Mouse (Mus musculus): ENCODE measurements at regions not wholly inside any gene's neighbourhood (a gene's known extent, or its start where the extent isn't known, plus 50 kb on each side); places are given as distances from the start of the nearest gene placed in this dataset.

DNA sequence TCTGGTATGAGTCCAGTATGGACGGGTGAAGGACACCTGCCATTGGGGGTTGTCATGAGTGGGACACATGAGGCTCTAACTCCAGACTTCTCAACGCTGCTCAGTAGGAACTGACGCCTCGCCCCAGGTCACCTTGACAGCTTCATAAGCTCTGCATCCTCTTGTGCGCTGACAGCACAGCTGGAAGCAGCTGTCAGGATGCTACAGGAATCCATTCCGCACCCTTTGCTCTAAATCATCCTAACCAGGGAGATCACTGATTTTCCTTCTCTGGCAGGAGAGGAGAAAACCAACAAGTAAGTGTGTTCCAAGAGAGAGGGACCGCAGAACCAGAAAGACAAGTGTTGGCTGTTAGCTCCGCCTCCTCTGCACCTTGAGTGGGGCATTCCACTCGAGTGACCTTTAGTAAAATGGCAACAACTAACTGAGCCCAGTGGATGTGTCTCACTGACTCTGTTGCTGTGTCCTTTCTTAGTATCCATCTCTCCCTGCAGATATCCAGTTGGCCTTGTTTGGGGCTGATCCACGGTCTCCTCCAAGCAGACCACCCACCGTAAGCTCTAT lies 449.8 kb downstream of the Wdr11 start:
- DNase-seq, result no peak

DNA sequence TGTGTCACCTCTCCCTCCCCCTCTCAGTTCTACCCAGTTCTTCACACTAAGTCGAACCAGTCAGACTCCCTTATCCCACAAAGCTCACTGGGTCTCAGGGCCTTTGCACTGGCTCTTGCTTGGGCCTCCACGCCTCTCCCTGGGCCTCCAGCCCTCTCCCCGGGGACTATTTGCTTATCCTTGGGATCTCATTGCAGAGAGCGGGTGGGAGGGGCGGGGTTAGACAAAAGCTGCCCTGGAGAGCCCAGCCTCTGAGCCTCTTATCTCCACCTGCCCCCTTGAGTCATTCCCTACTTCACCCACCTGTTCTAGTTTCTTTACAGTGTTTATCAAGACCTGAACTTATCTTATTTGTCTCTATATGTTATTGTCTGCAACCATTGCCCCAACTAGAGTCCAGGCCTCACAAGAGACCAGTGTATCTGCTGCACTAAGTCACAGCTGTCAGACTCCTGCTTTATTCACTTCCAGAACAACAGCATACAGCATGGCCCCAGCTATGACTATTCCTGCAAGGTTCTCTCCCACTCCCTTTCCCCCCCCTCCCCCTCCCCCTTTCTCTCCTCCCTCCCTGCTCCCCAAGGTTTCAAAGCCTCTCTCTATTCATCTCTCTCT lies 450.7 kb downstream of the Wdr11 start:
- DNase-seq, result no peak

GRCm38 (mm10) chr7:130043397-130044234 lies 452.0 kb downstream of the Wdr11 start:
- peak; percentile 48 for DNase-seq

DNA sequence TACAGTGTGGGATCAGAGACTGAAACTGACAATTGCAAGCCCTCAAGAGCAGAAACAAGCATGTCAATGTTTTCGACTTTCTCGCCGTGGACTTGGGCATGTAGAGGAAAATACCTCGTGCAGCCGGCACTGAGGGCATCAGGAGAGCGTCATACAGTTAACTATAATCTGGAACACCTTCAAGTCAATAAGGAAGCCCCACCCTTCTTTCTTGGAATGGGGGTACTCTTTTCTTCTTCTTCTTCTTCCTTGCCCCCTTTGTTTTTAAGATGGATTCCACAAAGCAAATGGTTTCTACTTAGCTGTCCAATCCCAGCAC lies 452.5 kb downstream of the Wdr11 start:
- no peak for DNase-seq

- DNase-seq, result no peak
Measured at GRCm38 (mm10) chr7:130044581-130044980, 452.9 kb downstream of the Wdr11 start.

- DNase-seq, result no peak
Measured at GRCm38 (mm10) chr7:130046086-130046485, 454.4 kb downstream of the Wdr11 start.

GRCm38 (mm10) chr7:130047293-130048034 lies 455.8 kb downstream of the Wdr11 start:
- DNase-seq, result no peak

DNA sequence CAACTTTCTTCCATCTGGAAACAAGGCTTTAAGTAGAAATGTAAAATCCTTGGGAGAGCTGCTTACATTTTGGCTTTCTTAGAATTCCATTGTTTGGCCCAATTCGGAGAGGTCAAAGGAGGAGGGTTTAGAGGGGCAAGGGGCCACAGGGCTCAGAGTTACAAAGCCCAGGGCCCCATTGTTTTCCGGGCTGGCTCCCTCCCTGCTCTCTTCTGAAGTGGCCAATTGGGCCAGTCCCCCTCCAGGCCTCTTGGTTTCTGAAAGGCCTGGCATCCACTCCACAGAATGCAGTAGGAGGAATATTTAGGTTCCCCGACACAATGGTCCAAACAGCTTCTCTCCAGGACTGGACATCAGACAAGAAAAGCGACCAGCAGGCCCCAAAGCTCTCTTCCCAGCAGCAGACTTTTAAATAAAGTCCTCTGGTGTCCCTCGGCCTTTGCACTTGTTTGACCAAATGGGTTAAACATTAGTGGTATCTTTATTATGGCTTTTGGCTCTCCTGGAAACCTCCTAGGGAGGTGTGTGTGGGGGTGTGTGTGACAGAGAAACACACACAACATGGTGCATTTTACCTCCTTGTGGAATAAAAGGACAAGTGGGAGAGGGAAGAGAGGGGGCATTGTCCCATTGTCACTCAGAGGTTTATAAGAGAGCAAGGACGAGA lies 456.6 kb downstream of the Wdr11 start:
- DNase-seq, result peak; percentile 70

- no peak for DNase-seq
Measured at GRCm38 (mm10) chr7:130049461-130049860, 457.8 kb downstream of the Wdr11 start.

- DNase-seq, result no peak
Measured at GRCm38 (mm10) chr7:130050120-130050519, 458.5 kb downstream of the Wdr11 start.

- DNase-seq, result no peak
Measured at GRCm38 (mm10) chr7:130052376-130052775, 460.7 kb downstream of the Wdr11 start.

GRCm38 (mm10) chr7:130057708-130058107 lies 462.5 kb downstream of the Ate1 start:
- DNase-seq, result no peak

DNA sequence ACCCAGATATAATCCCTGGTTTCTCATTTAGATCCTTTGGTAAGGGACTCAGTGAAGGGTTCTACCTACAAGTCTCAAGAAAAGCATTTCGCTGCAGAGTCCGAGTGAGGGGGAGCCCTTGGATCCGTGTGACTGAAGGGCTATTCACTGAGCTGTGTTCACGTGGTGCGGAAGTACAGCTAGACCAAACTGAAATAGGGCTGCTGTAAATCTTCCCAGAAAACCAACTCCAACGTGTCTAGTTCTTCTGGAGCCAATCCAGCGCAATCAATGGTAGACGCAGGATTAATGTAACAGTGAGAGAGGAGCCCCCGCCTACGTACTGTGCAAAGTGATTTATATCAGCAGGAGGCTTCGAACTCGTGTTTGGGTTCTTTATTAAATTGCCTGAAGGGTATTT lies 461.9 kb downstream of the Ate1 start:
- no peak for DNase-seq

DNA sequence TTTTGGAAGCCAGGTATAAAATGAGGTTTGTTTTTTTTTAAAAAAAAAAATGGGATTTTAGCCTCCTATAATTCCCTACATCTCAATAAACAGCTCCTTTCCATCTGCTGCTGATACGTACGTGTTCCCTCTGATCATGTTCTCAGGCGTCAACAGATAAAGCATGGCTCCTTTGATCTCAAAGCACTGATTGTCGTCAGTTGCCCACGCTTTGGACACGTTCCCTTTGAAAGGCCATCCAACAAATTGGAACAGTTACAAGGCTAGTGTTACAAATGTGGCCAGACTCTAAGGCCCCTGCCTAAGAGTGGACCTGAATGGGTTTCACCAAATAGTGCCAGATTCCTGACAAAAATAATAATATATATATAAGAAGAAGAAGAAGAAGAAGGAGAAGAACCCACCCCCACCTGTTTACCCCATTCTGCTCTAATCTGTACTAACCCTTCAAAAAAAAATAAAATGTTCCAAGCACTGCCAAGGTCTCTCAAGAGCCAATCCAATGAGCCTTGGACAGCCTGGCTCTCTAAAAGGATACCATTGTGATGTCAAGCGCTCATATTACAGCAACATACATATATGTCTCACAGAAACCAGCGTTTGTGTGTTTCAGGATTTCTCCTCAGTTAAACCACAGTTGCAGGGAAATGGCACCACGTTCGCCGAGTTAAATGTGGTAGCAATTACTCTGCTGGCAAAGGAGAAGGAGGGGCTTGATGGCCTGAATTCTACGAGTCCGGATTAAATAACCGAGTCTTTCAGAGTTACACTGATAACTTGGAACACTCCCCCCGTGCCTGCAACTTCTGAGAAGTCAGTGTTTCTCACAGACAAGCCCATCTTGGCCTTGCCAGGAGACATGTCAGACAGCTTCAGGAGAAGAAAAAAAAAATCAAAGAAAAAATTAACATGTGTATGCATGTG lies 460.2 kb downstream of the Ate1 start:
- peak; percentile 55 for DNase-seq

GRCm38 (mm10) chr7:130064500-130064899 lies 455.7 kb downstream of the Ate1 start:
- peak; percentile 61 for DNase-seq

DNA sequence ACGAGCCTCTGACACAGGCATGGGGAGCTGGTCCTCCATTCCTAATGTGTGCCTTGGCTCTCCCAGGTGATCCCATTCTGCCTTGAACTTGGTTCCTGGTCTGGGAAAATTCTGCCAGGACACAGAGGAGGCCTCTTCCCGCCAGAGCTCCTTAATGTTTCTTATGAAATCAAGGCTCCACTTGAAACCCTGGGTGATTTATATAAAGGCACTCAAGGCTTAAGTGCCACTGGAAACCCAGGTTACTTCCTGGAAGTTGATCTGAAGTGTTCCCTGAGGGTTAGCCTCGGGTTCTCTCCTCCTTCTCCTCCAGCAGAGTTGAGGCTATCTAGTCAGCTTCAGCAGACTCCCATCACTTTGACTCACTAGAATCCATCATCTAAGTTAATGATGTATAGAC lies 451.9 kb downstream of the Ate1 start:
- no peak for DNase-seq

- DNase-seq, result no peak
Measured at GRCm38 (mm10) chr7:130073388-130073787, 446.8 kb downstream of the Ate1 start.

- DNase-seq, result peak; percentile 85
Measured at GRCm38 (mm10) chr7:130073890-130074819, 446.0 kb downstream of the Ate1 start.

DNA sequence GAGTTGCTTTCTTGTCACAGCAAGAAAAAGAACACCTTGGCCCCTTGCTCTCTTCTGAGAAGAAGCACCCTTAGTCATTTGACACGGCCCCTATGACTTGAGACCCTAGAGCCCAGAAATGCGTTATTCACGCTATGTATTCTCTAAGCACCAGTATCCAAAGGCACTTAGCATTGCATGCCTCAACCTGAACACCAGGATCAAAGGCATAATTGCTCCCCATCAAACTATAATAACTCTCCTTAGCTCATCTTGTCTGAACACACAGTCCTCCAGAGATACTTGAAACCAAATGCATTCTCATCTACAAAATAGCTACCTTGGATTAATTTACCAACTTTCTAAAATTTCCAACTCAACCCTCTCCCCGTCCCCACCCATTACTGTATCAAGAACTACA lies 437.5 kb downstream of the Ate1 start:
- no peak for DNase-seq

- no peak for DNase-seq
Measured at GRCm38 (mm10) chr7:130085706-130086105, 434.5 kb downstream of the Ate1 start.

Measured in embryo, embryonic 11 days (tissue).